Mouse (Mus musculus) CD4-positive, CD25-positive, alpha-beta regulatory T cell (primary cell): ENCODE results near the gene Nkrf. TPM values are rescaled to one million over a fixed set of nuclear protein-coding genes. Genes with fewer than 3 reads are reported as not detected.

Source experiments
- polyA plus RNA-seq: library from polyadenylated mRNA; unstranded; fragments of 100-300 nt; shearing (Covaris generic); gene quantifications from one replicate; pipeline ENCODE4 v1.2.1, GENCODE M21; 2017

Nkrf gene
- polyA plus RNA-seq, result 2.1 TPM

GRCm38 (mm10) chrX:36902321-36903114, at the start of gene Nkrf:
TSS of gene Nkrf (minus strand) at chrX:36902899.

GRCm38 (mm10) chrX:36873765-36874164, 28.9 kb downstream of the Nkrf start, which contains the start of the genes Ube2a and C330007P06Rik:
TSS of gene Ube2a (plus strand) at chrX:36873900.
TSS of gene C330007P06Rik (minus strand) at chrX:36874111.

Other genes with a start within 250 kb of the Nkrf start
- 0.50 TPM for gene Slc25a43, start 159.2 kb downstream of the Nkrf start, polyA plus RNA-seq
- gene Slc25a5, start 107.2 kb downstream of the Nkrf start, polyA plus RNA-seq, result 685 TPM
- gene Ube2a, start 29.0 kb downstream of the Nkrf start, polyA plus RNA-seq, result 108 TPM
- gene C330007P06Rik, start 28.8 kb downstream of the Nkrf start, polyA plus RNA-seq, result 26.2 TPM
- 115 TPM for gene Sept6, start 88.9 kb upstream of the Nkrf start, polyA plus RNA-seq
- not detected for gene Sowahd, start 145.9 kb upstream of the Nkrf start, polyA plus RNA-seq
- gene Rpl39, start 182.5 kb upstream of the Nkrf start, polyA plus RNA-seq, result 449 TPM
- gene Upf3b, start 207.4 kb upstream of the Nkrf start, polyA plus RNA-seq, result 19.7 TPM
- 25.7 TPM for gene Nkap, start 223.9 kb upstream of the Nkrf start, polyA plus RNA-seq